Mouse (Mus musculus) cerebellum, adult (tissue): Measurements from ENCODE around the gene Tbpl1.

ENCODE experiments used
- ATAC-seq: cut with Nextera tagmentation; 2 replicates; pipeline ENCODE4 v1.9.2; 2017; ENCODE audit warnings: mild to moderate bottlenecking, moderate library complexity, mixed read lengths; ENCODE audit not compliant: insufficient number of reproducible peaks, low FRiP score, low TSS enrichment

Tbpl1 gene

DNA sequence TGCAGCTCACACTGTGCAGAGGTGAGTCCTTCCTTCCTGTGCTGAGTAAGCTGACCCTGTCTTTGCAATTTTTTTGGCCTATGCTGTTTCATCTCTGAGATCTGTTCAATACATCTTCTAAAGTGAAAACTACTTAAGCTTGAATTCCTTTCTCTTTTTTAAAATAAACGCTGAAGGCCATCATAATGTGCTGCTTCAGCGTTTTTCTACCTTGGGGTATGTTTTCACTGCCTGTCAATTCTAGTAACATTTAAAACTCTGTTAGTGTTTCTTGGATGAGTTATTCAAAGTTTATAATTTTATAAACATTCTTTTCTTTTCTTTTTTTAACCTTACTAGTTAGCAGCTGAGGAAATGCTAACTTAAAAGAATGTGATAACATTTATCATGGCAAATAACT lies 18.8 kb downstream of the Tbpl1 start:
- ATAC-seq = no peak

DNA sequence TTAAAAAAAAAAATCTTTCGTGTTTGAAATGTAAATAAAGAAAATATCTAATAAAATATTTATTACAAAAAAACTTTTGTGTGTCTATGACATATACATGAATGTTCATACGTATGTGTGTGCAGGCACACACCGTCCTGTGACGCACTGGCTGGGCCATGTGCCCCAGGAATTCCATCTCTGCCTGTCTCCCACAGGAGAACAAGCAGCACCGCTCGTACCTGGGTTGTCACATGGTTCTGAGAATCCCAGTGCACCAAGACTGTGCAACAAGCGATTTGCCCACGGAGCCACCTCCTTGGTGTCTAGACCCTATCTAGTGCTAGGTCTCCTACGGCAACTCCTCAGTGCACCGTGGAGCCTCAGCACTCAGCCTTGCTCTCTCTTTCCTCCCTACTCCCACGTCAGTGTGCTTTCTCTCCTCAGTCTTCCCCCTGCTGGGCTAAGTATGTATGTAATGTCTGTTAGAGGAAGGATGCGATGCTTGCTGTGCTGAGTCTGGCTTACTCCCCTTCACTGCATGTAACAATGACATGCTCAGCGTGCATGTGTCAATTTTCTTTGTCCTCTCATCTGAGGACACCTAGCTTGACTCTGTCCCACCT lies 21.5 kb downstream of the Tbpl1 start:
- peak; percentile 24; the same call in 1 of the 2 replicates for ATAC-seq

DNA sequence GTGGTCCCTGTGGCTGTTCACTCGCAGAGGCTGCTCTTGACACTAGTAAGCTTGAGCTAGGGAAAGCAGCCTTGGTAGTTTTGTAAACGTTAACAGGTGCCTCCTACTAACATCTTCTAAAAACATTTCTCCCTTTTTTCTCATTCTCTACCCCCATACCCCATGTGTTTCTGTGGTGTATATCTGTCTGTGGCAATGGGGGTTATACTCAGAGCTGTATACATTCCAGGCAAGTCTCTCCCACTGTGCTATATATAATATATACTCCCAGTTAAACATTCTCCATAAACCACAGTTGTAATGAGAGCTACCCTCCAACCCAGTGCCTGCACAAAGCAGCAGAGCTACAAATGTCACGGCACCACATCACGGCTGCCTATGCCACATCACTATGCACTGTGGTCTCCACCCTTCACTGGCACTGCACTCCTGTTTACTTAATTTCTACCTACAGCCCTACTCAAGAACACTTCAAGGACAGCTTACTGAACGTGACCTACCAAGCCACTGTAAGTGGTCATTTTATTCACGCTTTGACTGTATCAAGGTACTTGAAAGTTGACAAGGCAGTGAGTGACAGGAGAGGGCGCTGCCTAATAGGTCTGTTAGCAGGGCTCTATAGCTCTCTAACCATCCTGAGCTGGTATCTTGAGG lies 23.4 kb downstream of the Tbpl1 start:
- ATAC-seq = no peak

DNA sequence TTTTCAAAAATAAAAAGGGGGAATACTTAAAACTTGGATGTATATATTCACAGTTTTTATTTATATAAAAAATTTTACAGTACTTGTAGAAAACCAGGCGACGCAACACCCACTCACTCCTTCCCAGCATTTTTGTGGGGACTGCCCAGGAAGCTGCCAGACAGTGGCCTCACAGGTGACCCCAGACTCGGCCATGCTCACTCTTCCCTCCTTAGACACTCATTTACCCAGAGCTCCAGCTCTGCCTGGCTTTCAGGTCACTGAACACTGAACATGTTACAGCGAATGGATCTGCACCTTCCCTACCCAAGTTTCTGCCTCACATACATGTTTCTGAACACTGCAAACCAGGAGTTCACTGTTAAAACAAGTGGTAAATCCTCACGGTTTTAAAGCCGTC lies 27.9 kb downstream of the Tbpl1 start:
- no peak for ATAC-seq

DNA sequence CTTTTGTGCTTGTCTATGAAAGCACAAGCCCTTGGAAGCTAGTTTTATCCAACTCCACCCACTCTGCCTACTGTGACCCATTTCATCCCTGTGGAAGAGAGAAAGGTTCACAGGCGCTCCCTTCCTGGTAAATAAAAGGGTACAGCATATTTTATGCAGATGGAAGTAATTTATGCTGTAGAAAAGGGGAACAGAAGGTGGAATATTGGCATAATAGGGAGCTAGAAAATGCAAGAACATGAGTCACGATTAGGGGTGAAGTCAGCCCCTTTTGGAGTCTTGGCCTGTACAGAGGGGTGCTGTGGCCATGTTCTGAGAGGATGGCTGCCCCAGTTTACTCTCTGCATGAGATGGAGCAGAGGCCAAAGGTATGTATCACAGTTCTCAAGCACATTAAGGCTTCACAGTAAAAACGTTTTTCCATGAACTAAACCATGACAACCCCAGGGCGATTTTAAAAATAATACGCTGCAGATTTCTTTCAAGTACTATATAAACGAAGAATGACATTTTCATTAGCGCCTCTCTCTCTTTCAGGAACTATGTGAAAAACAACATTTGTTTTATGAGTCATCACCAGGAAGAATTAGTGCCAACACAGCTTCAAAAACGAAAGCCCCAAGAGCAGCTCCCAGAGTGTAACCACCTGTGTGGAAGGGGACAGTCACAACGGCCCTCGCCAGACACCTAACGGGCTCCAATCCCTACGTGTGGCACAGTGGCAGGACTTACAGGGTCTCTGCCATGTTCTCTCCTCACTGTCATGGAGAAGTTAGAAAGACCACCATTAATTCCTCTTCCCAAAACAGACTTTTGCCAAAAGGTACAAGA lies 30.0 kb downstream of the Tbpl1 start:
- peak; percentile 65 for ATAC-seq

DNA sequence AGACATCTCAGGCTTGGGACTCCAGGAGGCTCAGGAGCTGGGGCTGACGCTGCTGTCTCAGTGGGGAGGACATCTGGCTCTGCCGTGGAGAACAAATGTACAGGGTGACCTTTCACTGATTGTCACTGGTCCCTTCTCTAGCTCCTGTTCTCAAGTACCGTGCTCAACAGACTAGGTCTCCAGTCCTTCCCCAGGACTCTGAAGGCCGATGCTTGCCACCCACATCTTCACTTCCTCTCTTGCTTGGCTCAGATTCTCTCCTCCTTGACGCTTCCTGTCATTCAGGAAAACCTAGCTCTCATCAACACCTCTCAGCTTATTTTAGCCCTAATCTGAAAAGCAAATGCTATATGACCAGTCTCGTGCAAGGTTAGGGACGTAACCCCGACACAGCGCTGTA lies 31.0 kb downstream of the Tbpl1 start:
- no peak for ATAC-seq

DNA sequence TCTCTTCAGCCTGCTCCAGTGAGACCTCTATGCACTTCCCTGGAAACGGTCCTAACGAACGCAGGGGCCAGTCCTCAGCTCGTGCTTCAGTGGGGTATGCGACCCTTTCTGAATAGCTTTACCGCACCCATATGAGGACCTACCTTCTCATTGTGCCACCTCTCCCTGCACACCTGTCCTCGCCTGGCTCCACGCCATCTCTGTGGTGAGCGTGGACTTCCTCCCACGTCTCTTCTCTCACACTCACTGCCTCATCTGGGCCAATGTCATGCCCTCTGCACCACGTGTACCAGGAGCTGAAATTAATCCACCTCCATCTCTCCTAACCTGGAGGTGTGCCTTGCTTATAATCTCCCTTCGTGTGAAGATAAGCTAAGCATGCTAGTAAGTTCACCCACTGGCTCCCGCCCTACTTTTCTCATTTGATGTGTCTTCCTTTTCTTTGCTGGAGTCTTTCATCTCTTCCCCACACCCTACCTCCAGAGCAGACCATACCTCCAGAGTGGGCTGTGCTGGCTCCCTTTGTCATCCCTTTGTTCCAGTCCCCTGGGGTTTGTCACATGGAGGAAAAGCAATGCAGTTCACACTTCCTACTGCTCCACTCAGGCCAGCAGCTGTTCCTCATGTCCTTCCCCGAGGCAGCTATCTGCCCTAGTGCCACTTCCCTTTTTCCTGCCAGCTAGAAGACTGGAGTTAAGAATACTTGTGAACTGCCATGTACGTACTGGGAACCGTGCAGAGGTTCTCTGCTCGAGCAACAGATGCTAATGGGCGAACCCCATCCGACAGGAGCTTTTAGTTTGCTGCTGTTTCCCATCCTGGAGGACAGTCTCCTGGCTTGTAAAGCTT lies 32.0 kb downstream of the Tbpl1 start:
- no peak for ATAC-seq

DNA sequence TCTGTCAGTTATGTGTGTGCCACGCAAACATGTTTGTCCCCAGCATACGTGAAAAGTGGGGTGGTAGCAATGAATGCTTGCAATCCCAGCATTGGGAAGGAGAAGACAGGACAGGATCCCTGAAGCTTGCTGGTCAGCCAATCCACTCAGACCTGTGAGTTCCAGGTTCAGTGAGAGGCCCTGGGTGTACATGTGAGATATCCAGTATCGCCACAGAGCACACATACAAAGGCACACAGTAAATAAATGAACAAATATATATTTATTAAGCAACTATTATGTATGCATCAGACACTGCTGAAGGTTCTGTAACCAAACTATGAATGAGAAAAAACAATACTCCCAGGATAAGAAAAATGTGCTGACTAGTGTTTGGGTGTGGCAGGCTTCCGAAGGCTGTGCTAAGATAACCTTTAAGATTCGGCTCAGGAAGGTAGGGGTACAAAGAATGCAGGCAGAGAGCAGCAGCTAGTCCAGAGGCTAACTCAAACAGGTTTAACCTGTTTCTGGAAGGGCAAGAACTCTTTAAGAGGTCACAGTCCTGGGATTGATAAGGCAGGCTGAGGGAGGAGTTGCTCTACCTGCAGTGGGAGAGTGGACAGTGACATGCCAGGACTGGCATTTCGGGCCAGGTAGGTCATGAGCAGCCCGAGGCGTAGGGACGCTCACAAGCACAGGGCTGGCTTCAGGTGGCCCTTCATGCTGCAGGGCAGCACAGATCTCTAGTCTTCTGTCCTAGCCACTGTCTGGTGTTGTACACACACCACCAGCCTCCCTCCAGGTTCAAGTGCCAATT lies 33.4 kb downstream of the Tbpl1 start:
- 0 out of 2 replicates have a peak, but pooled peaks have one; percentile 13 for ATAC-seq

DNA sequence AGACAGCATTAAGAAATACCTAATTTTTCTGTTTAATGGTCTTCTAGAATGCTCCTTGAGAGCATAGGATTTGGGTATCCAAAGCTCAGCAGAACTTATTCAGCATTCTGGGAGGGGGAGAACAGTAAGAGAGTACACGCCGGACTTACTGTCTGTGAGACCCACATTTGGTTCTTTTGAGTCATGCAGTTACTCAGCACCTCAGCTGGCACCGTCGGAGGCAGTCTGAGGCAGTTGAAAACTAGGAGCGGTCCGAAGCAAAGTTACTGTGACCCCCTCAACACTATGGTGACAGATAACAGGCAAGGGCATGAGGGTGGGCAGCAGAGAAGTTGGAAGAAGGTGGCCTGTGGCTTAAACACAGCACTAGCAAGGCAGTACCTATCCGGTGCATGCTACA lies 34.9 kb downstream of the Tbpl1 start:
- no peak for ATAC-seq

DNA sequence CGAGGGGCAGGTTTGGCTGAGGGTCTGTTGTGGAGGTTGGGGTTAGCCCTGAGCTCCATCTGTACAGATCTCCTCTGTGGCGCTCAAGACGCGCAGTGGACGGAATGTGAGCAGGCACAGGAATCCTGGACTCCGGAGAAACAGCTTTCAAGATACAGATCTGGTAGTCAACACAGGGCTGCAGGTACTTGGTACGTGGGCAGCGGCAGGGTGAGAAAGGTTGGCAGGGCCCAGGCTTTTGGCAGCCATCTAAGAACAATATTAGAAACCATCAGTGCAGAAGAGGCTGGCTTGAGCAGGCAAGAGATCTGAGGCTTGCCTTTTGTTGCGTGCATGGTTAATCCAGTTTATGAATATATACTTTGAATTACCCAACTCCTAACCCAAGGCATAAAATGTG lies 35.5 kb downstream of the Tbpl1 start:
- ATAC-seq = peak; percentile 23; the same call in 1 of the 2 replicates

DNA sequence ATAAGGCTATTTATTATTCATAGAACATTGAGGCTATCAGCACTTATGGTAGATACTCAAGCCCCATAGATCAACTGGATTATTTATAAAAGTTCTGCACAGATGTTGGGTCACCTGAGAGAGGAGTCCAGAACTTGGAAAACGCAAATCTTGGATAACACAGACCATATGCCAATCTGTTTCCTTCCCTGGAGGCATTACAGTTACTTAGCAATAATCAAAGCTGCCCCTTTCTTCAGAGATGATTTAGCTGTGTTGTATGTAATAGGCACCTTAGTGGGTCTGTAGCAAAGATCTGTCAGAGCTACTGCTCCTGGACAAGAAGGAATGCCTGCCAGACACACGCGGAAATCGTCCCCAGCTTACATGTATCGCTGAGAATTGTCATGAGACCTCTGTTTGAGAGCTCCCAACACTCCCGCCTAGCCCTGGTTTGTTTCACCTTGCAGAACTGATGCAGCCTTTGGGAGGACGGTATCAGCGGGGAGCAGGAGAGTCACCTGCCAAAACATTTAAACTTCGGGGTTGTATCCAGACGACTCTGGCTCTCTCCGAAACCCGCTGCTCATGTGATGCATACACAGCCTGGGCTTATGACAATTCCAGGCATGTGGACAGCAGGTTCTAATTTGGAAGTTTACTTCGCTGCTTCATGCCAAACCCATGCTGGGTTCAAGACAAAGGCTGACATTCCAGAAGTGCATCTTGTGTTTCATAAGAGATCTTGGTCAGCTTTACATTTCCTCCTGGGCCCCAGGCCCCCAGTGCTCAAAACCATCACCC lies 55.7 kb downstream of the Tbpl1 start:
- peak; percentile 65; the same call in 1 of the 2 replicates for ATAC-seq

DNA sequence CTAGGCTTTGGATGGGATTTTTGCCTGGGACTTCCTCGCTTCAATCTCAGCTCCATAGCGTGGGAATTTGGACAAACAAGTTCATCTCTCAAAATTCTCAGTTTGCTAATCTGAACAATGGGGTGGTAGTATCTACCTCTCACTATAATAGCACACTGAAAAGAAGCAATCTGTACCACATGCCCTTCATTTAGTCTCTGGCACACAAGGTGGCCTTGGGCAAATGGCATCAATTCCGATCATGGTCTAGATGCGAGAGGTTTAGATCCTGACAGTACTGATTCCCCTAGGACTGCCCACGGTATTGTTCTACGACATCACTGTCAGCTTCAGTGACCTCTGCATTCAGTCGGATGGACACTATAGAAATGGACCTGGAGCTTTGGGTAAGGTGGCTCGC lies 57.6 kb downstream of the Tbpl1 start:
- ATAC-seq = no peak

DNA sequence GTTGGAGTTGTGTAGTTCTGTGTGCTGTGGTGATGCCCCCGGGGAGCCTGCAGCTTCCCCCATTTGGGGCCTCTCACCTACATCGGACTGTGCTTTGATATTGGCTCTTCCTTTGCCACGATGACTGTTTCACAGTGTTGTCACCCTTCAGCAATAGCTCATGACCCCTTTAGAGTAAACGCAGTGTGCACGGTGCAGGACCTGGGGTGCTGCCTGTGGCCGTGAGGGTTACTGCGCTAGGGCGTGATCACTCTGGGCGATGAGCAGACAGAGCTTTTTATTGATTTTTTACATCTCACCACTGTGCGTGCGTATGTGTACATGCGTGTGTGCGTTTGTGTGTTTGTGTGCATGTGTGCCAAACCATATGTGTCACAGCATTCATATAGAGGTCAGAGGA lies 63.2 kb downstream of the Tbpl1 start:
- no peak for ATAC-seq

DNA sequence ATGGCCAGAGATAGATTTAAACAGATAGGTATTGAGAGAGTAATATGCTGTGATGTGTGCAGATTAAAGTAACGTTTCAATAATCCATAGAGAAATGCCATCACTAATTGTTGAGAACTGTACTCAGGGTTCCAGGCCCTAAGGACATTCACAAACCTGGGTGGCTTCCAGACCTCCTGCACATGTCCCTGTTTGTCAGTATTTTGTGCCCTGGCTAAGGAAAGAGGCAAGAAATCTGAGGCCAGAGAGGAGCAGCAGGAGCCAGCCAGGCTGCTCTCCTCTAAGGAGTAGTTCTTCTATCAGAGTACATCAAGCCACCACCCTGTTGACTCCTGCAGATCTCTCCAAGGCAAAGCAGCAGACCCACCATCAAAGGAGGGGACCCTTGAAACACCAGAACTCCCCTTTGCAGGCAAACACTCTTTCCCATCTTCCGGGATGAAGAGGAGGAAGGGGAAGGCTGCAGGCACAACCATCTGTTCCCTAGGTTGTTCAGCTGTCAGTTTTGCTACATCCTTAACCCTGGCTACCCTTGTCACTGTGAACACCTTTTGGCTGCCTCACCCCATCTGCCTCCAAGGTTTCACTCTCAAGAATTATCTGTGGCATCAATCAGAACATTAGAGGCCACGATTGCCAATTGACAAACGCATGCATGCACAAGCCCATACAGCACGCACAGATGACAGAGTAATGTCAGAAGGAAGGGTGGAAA lies 71.3 kb downstream of the Tbpl1 start:
- peak; percentile 54 for ATAC-seq

DNA sequence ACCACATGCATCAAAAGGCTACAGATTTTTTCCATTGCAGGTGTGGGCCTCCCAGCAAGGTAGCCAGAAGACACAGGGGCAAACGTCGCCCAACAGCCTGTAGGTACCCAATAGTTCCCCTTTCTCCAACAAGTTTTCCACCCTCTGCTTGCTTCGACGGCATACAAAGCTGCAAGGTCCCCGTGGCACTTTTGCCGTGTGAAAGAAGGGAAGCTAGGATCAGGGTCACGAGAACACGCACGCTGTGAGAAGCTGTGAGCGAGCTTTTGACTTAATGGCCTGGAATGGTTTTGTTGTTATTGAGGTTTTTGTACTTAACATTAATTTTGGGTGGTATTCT lies 72.4 kb downstream of the Tbpl1 start:
- no peak for ATAC-seq

DNA sequence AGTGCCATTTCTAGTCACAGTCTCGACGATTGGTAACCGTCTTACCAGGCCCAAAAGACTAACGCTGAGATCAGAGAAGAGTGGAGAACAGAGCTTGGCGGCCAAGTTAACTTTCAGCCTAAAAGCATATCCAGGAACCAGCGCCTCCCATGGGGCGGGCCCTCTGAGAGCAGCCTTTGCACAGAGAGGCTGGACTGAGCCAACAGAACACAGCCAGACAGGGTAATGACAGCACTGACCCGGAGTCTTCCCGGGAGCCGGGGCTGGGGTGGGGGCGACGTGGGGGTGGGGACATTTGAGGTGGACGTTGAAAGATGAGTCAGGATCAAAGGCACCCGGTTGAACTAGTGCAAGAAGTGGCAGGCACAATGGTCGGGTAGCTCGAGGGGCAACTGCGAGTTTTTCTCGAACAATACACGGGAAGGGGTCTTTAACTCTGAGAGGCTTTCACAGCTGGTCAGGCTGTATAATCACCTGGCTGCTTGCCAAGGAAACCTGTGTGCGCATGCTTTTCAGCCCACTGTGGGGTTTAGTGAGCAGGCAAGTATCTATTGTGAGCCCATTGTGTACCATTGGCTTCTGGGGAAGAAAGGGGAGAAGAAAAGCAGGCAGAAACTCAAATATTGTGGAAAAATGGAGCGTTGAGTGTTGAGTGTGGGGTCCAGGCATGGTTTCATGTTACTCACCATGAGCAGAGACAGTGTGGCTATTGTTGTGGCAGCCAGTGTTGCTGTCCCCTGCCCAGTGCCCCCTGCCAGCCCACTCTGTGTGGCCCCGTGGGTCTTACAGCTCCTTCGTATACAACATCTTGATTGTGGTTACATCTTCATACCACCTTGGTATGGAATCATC lies 73.0 kb downstream of the Tbpl1 start:
- ATAC-seq = no peak
